Mouse (Mus musculus) c-Kit-positive CD71-positive TER-119-positive erythroid progenitor cells, embryonic 14.5 days (primary cell): Measurements from ENCODE around the gene Chl1.

ENCODE experiments used
- DNase-seq: peaks from one replicate; pipeline ENCODE4 v3.0.0-alpha.2; 2013; ENCODE audit warnings: low spot score

Chl1 gene

DNA sequence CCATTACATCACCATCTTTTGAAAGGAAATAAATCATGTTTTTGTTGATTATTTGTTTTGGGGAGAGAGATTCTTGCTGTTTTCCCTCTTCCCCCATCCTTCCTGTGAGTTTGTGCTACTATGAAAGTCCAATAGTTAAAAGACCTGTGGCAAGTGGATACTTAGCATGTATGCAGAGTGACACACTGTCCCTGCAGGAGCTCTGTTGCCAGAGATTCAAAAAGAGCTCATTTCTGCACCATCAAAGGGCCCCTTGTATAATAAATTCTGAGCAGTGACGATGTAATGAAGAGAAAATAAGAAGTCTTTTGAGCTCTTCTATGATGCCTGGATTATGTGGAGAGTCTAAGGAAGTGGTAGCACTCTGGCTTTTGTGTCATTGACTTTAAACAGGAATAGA is 33.4 kb downstream of the Chl1 start:
- DNase-seq, result no peak

GRCm38 (mm10) chr6:103546314-103546713 is 35.9 kb downstream of the Chl1 start:
- DNase-seq, result no peak

DNA sequence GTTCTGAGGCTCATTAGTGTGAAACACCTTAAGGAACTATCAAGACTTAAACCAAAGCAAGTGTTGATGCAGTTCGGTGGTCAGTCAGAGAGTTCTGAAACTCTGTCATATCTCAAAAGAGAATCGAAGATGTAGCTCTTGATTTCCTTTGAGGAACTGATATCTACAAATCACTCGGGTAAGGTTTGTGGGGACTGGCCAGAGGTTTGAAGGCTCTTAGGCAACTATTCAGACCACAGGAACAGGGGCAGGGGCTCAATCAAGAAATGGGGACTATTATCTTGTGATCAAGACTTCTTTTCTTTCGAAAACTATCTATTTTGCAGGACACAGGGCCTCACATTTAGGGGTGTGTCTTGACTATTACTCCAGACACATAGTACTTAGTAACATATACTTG is 39.5 kb downstream of the Chl1 start:
- no peak for DNase-seq

GRCm38 (mm10) chr6:103558037-103558893 is 47.9 kb downstream of the Chl1 start:
- DNase-seq, result no peak

DNA sequence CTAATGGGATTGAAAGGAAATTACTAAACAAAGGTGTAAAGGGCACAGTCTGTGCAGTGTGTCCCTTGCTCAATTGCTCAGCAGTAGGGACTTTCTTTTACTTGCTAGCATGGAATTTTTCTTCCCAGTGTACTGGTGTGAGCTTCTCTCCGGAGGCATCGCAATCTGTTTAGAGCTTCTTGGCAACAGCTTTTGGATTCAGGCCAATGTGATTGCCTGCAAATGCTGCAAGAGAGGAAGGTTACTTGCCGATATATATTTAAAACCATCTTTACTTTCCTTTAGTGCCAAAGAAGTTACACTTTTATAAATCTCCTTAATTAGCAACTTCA is 48.5 kb downstream of the Chl1 start:
- DNase-seq, result no peak

GRCm38 (mm10) chr6:103559344-103559743 is 49.0 kb downstream of the Chl1 start:
- no peak for DNase-seq

DNA sequence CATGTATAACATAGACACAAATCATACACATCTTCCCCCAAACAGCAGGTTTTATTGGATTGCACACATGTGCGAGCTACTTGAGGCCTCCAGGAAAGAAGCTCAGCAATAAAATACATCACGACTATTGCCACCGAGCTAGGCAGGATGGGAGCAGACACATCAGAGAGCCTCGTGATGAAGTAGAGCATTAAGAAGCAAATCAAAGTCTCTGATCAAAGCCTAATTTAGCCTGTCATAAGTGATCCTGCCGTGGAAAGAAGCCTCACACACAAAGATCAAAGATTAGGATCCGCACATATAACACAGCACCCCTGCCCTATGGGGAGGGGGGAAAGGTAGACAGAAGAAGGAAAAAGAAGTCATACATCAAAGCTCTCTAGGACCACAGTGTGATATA is 54.4 kb downstream of the Chl1 start:
- no peak for DNase-seq

- DNase-seq, result no peak
Measured at GRCm38 (mm10) chr6:103567247-103567646, 56.9 kb downstream of the Chl1 start.

DNA sequence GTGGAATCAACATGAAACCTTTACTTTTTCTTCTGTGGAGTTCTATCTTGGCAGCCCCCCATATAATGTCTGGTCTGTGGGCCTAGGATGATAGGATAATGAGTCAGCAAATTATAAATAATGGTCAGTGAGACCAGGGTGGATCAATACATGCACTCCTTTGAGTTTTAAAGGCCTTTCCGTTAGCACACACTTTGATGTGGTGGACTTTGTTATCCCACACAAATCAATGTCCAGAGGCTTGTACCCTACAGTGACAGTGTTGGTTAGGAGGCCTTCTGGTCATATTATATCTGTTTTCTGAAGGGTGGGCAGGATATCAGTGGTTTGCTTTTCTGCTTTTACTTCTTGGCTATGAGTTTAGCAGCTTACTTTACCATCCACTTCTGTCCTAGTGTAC is 62.3 kb downstream of the Chl1 start:
- DNase-seq, result no peak

GRCm38 (mm10) chr6:103584224-103584623 is 73.8 kb downstream of the Chl1 start:
- DNase-seq, result no peak

DNA sequence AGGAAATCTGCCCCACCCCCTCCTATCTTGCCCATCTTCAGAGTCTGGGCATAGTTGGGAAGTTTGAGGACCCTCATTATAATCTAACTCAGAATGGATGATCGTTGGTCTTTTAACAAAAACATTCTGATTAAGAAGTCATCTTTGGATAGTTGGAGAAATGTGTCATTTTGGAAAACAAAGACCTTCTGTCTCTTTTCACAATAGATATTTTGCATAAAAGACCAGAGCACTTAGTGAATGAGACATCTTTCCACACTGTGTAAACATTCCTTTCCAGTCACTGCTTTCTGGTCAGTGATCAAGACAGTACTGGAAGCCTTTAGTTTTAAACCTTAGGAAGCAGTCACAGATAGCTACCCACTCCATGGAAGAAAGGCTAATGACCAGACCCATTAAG is 75.3 kb downstream of the Chl1 start:
- no peak for DNase-seq

- DNase-seq, result no peak
Measured at GRCm38 (mm10) chr6:103586081-103586480, 75.7 kb downstream of the Chl1 start.

- no peak for DNase-seq
Measured at GRCm38 (mm10) chr6:103602070-103602469, 91.7 kb downstream of the Chl1 start.

DNA sequence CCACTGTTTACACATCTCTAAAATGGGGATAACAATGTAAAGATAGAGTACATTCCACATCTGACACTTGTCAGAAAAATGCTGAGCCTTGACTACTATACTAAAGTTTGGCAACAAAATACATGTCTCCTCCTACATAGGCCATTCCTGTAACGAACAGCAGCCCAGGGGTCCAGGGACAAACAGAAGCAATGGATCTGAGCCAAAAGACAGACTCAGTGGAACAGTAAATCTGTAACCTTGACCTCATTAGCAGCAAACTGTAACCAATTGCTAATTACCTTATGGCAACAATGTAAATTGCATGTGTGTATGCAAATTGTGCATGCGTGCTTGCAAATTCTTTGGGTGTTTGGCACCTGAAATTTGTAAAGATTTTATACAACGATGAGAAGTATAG is 100.3 kb downstream of the Chl1 start:
- DNase-seq, result no peak

GRCm38 (mm10) chr6:103612626-103613025 is 102.2 kb downstream of the Chl1 start:
- DNase-seq, result no peak

DNA sequence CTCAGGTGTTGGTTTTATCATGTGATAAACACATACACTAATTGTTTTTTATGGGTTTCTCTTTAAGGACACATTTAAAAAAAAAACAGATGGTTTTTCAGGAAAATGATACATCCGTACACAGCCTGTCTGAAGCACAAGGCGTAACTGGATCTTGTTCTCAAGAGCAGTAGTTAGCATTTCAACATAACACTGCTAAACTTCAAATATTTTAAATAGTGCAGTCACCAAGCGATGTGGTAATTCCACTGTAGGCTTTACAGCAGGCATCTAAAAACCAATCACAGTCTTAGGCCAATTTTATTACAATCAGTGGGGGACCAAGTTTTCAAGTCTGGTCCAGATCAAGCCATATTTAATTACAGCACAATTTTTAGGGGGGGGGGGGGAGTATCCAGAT is 103.3 kb downstream of the Chl1 start:
- DNase-seq, result no peak

DNA sequence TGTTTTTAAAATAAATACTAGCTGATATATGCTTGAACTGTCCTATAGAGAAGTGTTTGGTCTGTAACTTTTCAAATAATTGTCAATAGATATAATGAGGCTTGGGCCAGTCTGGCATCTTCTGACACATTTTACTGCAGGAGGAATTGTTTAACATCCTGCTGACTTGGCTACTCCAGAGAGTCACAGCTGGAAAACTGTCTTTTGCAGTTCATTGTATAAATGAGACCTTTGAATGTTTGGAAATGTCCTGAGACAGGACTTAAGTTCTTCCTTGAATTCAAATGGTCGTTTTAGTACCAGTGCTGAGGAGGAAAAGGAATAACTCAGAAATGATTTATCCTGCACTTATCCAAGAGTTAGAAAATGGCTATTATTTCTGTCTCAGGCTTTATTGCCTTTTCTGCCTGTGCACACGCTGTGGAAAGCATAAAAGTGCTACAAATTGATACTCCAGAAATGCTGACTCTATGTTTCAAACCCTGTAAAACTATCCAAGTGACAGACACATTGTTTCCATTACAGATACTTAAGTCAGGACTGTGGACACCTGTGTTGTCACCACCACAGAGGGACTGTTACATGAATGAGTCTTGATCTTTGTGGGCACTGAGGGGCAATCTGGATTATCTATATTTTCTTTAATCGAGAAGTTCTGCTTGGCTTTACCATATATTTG is 105.7 kb downstream of the Chl1 start:
- DNase-seq, result no peak

DNA sequence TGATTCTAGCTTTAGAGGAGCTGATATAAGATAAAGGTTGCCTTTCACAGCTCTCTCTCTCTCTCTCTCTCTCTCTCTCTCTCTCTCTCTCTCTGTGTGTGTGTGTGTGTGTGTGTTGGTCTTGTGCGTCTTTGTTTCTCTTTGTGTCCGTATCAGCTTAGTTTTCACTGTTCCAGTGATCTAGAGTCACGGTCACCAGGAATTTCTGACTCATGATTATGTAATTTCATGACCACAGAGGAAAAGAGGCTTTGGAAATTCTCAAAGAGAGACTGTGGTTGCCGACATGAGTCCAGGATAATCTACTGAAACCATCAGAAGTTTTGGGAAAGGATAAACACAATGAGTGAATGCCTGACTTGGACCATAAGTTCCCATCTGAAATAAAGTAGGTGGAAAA is 110.5 kb downstream of the Chl1 start:
- DNase-seq, result no peak

DNA sequence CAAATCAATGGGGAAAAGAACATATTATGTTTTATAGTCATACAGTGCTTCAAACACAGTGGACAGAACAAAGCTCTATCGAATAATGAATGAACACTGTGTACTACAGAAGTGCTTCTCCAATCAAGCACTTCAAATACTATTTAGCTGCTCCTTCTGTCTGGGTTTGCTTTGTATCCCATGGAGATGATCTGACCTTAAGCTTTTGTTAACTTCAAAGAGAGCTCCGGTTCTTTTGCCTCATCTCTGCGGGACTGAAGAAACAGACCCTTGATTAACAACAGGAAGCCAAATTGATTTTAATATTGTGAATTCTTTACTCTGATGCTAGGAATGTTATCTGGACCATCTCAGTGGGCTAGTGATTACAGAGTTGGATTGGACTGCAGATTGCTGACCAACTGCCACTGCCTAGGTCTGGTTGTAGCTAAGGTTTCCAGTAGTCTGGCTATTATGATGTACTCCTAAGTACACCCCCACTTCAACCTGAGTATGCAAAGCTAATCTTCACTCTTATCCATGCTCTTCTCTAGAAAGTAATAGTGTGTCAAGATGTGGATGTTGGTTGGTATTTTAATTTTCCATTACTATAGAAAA is 111.8 kb downstream of the Chl1 start:
- DNase-seq, result no peak

DNA sequence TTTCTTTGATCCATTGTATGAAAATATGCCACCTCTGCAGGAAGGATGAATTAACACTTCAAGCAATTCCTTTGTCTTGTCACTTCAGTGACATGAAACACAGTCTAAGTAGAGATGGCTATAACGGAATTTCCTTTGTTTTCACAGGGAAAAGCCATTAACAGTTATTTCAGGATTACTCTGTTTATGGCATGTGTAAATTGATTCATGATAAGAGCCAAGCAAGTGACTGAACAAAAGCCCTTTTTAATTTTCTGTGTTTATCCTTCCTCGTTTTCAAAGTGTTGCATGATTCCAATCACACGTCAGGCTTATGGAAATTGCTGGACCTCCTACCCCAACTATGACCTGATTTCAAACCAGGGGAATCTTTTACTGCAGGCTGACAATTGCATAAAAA is 122.5 kb downstream of the Chl1 start:
- DNase-seq, result no peak

- no peak for DNase-seq
Measured at GRCm38 (mm10) chr6:103656778-103657177, 146.4 kb downstream of the Chl1 start.

DNA sequence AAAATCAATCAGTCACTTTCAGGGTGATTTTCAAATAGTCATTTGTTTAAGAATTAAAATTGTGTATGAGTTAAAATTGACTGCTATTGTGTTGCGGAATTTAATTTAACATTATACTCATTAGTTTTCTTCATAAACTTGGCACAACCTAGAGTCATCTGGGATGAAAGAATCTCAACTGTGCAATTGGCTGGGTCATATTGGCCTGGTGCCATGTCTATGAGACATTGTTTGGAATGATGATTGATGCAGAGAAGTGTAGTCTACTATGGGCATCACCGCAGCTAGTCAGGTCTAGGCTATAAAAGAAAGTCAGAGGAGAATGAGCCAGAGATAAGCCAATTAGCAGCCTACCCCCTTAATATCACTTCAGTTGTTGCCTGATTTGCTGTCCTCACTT is 148.8 kb downstream of the Chl1 start:
- DNase-seq, result no peak

DNA sequence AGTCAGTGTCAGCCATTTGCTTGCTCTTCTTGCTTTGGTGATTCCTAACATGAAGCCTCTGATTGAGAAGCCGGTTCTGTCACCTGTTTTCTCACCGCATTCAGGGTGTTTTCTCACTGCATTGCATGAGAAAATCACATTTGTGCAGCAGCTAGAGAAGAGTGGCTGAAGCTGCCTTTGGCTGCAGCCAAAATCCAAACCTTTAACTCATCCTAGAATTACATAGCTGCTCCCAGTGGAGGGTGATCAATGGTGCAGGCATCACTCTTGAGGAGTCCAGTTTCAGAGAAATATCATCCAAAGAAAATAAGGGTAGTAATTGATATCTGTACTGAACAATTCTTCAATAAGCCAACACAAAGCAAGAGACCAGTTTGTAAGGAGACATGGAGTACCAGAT is 154.8 kb downstream of the Chl1 start:
- no peak for DNase-seq
